Mouse (Mus musculus) midbrain, embryonic 14.5 days (tissue): Measurements from ENCODE around the gene Psg22. TPM values are rescaled to one million over a fixed set of nuclear protein-coding genes. Genes with fewer than 3 reads are reported as not detected.
A peak's percentile ranks its signal among the peaks of the same experiment; 100 is the strongest.
"Not testable (repeated sequence)": the region's sequence is repeated elsewhere in the genome, so short reads cannot be mapped to it uniquely, and the experiment has no call there.

Experiments used
- ATAC-seq: fragments of 200-750 bp; cut with Nextera tagmentation; 2 replicates; pipeline ENCODE4 v1.8.0; 2017; ENCODE audit warnings: moderate number of reproducible peaks, moderate library complexity; ENCODE audit not compliant: low FRiP score, low TSS enrichment
- DNase-seq: peaks from one replicate; pipeline ENCODE4 v3.0.0-alpha.2; 2015
- H3K27ac ChIP-seq: fragments of 300-500 bp; sonication (generic); replicated peaks from 2 replicates; pipeline ENCODE4 v1.5.1; 2014; ENCODE audit warnings: mild to moderate bottlenecking, low read depth, low read length, moderate library complexity
- H3K27me3 ChIP-seq: fragments of 300-500 bp; sonication (generic); 2 replicates; pipeline ENCODE4 v1.6.1; 2014; ENCODE audit warnings: low read length, control low read depth, mixed read lengths; ENCODE audit not compliant: control insufficient read depth, insufficient read depth
- H3K36me3 ChIP-seq: fragments of 300-500 bp; sonication (generic); 2 replicates; pipeline ENCODE4 v1.6.1; 2014; ENCODE audit warnings: low read length, control low read depth; ENCODE audit not compliant: control insufficient read depth, insufficient read depth
- H3K4me1 ChIP-seq: fragments of 300-500 bp; sonication (generic); 2 replicates; pipeline ENCODE4 v1.6.1; 2014; ENCODE audit warnings: mild to moderate bottlenecking, antibody characterized with exemption, low read length, control low read depth; ENCODE audit not compliant: control insufficient read depth, insufficient read depth
- H3K4me2 ChIP-seq: fragments of 300-500 bp; sonication (generic); 2 replicates; pipeline ENCODE4 v1.6.1; 2014; ENCODE audit warnings: mild to moderate bottlenecking, low read length, moderate library complexity
- H3K4me3 ChIP-seq: fragments of 300-500 bp; sonication (generic); replicated peaks from 2 replicates; pipeline ENCODE4 v1.5.1; 2014; ENCODE audit warnings: low read depth, low read length
- H3K9ac ChIP-seq: fragments of 300-500 bp; sonication (generic); replicated peaks from 2 replicates; pipeline ENCODE4 v1.6.1; 2014; ENCODE audit warnings: mild to moderate bottlenecking, low read length, moderate library complexity
- H3K9me3 ChIP-seq: fragments of 300-500 bp; sonication (generic); 2 replicates; pipeline ENCODE4 v1.6.1; 2016; ENCODE audit warnings: low read length, control low read depth, mixed read lengths; ENCODE audit not compliant: control insufficient read depth
- WGBS: fragments of 180-500 bp; shearing (Covaris S2); extraction: QIAGEN DNeasy Blood & Tissue Kit; methylation state at CpG from one replicate; pipeline ENCODE4 v1.1.7; 2014; 5-methylcytosine and 5-hydroxymethylcytosine counted together
- polyA plus RNA-seq: library from polyadenylated mRNA; unstranded; fragments of >200 nt; fragmentation: Nextera tagmentation; extraction: Ambion mirVana; gene quantifications from 2 replicates; pipeline ENCODE4 v1.2.1, GENCODE M21; 2014

The Psg22 gene
- polyA plus RNA-seq: not detected in 2 replicates

DNA sequence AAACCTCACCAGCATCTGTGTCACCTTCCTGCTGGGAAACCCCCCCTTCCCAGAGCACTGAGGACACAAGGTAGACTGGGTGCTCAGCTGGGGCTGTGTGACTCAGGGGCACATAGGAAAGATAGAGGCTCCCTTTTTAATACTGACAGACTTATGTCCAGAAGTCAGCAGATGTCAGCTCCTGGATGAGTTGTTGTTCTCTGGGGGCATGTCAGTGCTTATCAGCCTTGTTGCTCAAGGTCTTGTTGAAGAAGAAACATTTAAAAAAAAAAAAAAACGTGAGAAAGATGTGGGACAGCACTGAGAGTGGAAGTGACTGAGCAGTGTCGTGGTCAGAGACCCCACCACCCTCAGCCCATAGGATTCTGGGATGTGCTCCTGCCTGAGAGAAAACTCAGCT lies at the start of gene Psg22:
Gene Psg22, plus strand, starts transcription at position 301 of the 400 bp plus-strand sequence.
- no peak within 1 kb of the TSS for H3K27ac ChIP-seq
- H3K27me3 ChIP-seq: no peaks in the 10 kb centered on the region
- no peaks in the 10 kb centered on the region for H3K4me1 ChIP-seq
- no peak for ATAC-seq
- H3K4me3 ChIP-seq: no peak within 1 kb of the TSS
- 42% methylated on average over 2 of the region's 2 CpGs for WGBS
- H3K9me3 ChIP-seq: no peaks in the 10 kb centered on the region
- no peak within 1 kb of the TSS for H3K9ac ChIP-seq
- no peaks in the 10 kb centered on the region for H3K36me3 ChIP-seq
- H3K4me2 ChIP-seq: no peak within 1 kb of the TSS
- DNase-seq: no peak

DNA sequence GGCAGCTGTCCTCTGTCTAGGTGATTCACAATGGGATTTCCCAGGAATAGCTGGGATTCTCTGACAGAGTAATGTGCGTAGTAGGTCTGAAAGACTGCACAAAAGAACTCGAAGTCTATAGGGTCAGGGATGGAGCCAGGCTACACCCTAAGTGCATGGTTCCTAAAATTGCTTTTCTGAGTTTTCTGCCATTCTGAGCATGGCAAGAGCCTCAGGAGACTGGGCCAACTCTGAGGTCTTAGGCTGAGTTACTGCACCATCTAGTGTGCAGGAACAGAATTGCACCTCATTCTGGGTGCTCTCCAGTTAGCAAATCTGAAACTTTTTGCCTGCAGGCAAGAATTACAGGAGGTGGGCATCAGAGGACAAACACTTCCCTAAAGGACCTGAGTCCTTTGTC lies 38.1 kb upstream of the Psg22 start:
- DNase-seq: peak; percentile 80
- no peaks in the 10 kb centered on the region for H3K36me3 ChIP-seq
- no peak overlapping the region for H3K27ac ChIP-seq
- no peak overlapping the region for H3K9ac ChIP-seq
- H3K9me3 ChIP-seq: no peaks in the 10 kb centered on the region
- no peak for ATAC-seq
- H3K4me3 ChIP-seq: no peak overlapping the region
- H3K4me2 ChIP-seq: no peak overlapping the region
- no peaks in the 10 kb centered on the region for H3K27me3 ChIP-seq
- 39% methylated on average over 2 of the region's 2 CpGs for WGBS
- no peaks in the 10 kb centered on the region for H3K4me1 ChIP-seq

DNA sequence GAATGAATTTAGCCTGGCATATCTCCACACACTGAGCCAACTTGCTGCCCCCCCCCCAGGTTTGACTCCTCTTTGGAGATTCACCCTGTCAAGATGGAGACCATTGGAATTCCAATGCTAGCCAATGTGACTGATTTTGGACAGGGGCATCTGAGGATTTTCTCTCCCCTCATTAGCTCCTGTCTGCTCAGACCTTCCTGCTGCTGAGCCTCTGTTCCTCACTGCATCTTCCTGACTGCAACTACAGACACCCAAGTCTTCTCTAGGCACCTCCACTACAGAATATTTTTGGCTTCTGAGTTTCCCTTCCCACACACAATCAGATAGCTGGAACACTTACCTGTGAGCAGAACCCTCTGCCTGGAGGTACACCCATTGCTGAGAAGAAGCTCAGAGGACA lies 32.3 kb upstream of the Psg22 start:
- no peaks in the 10 kb centered on the region for H3K4me1 ChIP-seq
- no peak overlapping the region for H3K9ac ChIP-seq
- DNase-seq (no peak), ATAC-seq (no peak)
- H3K27me3 ChIP-seq: no peaks in the 10 kb centered on the region
- H3K9me3 ChIP-seq: no peaks in the 10 kb centered on the region
- no peak overlapping the region for H3K27ac ChIP-seq
- H3K36me3 ChIP-seq: no peaks in the 10 kb centered on the region
- no peak overlapping the region for H3K4me3 ChIP-seq
- no peak overlapping the region for H3K4me2 ChIP-seq

DNA sequence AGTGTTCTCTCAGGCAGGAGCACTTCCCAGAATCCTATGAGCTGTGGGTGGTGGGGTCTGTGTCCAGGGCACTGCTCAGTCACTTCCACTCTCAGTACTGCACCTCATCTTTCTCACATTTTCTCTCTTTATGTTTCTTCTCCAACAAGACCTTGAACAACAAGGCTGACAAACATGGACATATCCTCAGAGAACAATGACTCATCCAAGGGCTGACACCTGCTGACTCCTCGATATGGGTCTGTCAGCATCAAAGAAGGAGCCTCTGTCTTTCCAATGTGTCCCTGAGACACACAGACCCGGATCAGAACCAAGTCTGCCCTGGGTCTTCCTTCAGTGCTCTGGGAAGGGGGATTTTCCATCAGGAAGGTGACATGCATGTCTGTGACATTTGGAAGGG lies 31.8 kb upstream of the Psg22 start, which contains the start of gene Psg20:
Gene Psg20, minus strand, starts transcription at position 101 of the 400 bp plus-strand sequence.
- H3K9me3 ChIP-seq: no peaks in the 10 kb centered on the region
- H3K4me1 ChIP-seq: no peaks in the 10 kb centered on the region
- H3K36me3 ChIP-seq: no peaks in the 10 kb centered on the region
- no peak within 1 kb of the TSS for H3K4me3 ChIP-seq
- no peak within 1 kb of the TSS for H3K27ac ChIP-seq
- no peak within 1 kb of the TSS for H3K4me2 ChIP-seq
- 69% methylated on average over 2 of the region's 2 CpGs for WGBS
- DNase-seq (no peak), ATAC-seq (no peak)
- no peak within 1 kb of the TSS for H3K9ac ChIP-seq
- no peaks in the 10 kb centered on the region for H3K27me3 ChIP-seq

DNA sequence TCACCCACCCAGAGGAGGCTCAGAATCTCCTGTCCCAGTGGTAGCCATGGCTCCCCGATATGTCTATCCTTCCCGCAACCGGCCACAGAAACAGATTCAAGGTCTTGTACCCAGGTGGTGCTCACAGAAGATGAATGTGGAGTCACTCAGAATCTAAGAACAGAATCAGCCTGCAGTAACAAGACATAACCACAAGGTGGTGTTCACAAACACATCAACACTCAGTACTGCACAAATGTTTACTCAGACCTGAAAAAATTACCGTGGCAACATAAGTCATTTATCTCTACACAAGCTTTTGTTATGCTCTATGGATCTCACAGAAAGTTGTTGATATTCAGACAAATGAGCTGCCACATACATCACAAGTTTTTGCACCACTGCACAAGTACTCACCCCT lies 7.6 kb upstream of the Psg22 start:
- not testable (repeated sequence) for H3K9ac ChIP-seq
- DNase-seq: peak; percentile 34

DNA sequence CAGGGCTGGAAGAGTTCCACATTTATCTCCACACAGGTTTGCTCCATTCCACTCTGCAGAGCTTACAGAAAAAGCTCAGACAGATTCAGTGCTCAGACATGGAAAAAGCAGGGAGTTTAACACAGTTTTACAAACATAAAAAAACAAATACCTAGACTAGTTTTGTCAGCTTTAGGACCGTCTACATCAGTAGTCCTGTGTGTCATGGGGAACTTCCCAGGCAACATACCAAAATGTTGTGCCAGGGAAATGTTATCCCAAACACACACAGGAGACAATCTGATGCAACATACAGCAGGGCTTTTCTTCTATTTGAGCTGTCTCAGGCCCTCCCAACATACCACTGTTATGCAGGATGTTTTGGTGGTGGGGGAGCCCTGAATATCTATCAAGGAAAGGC lies 7.0 kb upstream of the Psg22 start:
- 73% methylated on average over 1 of the region's 1 CpGs for WGBS
- Histone ChIP-seq H3K36me3 (no peaks in the 10 kb centered on the region), H3K4me3 (no peak overlapping the region), H3K4me1 (no peaks in the 10 kb centered on the region), H3K27ac (no peak overlapping the region), H3K9me3 (no peaks in the 10 kb centered on the region), H3K4me2 (no peak overlapping the region), H3K27me3 (no peaks in the 10 kb centered on the region), H3K9ac (no peak overlapping the region)
- ATAC-seq (no peak), DNase-seq (no peak)

More for the DNA sequence above, 7.6 kb upstream of the Psg22 start:
- 77% methylated on average over 4 of the region's 4 CpGs for WGBS
- not testable (repeated sequence) for ATAC-seq, H3K4me2 ChIP-seq, H3K27me3 ChIP-seq, H3K4me1 ChIP-seq, H3K4me3 ChIP-seq, H3K9me3 ChIP-seq, H3K27ac ChIP-seq, H3K36me3 ChIP-seq

DNA sequence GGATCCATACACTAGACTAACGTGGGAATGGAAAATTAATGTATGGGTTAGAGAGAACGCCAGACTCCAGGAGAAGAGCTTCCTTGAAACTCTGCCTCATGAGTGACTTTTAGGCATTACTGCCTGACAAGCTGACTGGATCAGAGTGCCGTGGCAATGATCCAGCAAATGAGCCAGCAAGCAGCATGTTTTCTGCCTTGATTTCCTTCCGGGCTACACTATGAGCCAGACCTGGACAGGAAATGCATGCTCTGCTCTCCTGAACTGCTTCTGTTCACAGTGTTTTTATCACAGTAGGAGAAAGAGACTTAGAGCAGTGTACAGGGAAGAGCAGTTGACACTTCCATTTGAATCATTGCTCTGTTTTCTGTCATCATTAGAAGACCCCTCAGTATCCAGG lies 2.3 kb upstream of the Psg22 start:
- no peaks in the 10 kb centered on the region for H3K36me3 ChIP-seq
- H3K9me3 ChIP-seq: no peaks in the 10 kb centered on the region
- DNase-seq (peak; percentile 1), ATAC-seq (no peak)
- H3K4me3 ChIP-seq: no peak overlapping the region
- no peak overlapping the region for H3K9ac ChIP-seq
- H3K27ac ChIP-seq: no peak overlapping the region
- no peak overlapping the region for H3K4me2 ChIP-seq
- no peaks in the 10 kb centered on the region for H3K4me1 ChIP-seq
- WGBS: 56% methylated on average over 4 of the region's 4 CpGs
- H3K27me3 ChIP-seq: no peaks in the 10 kb centered on the region

DNA sequence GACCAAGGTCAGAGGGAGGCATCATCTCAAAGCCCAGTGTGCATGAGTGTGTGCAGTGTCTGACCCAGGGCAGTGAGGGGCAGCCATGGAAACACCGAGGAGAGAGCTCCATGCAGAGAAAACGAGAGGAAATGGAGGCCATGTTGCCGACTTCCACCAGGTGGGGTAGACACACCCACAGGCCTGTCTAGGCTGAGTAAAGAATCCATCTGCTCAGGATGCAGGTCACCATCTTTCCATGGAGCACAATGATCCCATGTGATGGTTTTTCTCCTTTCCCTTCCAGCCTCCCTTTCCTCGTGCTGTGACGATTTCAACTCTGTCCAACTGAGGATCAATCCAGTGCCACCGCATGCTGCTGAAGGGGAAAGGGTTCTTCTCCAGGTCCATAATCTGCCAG lies 6.1 kb downstream of the Psg22 start:
- Histone ChIP-seq H3K27ac (no peak overlapping the region), H3K27me3 (no peaks in the 10 kb centered on the region), H3K9me3 (no peaks in the 10 kb centered on the region), H3K36me3 (no peaks in the 10 kb centered on the region), H3K4me2 (no peak overlapping the region), H3K4me3 (no peak overlapping the region), H3K4me1 (no peaks in the 10 kb centered on the region), H3K9ac (no peak overlapping the region)
- ATAC-seq (no peak), DNase-seq (no peak)
- WGBS: 84% methylated on average over 6 of the region's 6 CpGs

DNA sequence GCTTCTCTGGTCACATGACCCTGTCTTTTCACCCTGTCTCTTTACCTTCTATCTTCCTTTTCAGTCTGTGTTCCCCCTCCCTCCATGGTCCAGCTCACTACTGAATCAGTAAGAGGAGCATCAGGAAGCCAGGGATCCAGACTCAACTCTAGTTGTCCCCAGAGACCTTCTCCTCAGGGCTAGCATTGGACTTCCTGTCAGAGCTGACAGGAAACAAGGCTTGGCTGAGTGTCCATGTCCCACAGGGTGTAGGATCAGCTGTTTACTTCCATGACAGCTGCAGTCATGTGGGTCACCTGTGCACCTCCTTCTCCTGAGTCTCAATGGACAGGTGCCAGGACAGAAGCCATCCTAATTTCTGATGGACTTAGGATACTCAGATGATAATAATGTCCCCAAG lies 8.0 kb downstream of the Psg22 start:
- H3K36me3 ChIP-seq, H3K4me2 ChIP-seq, H3K4me3 ChIP-seq, H3K4me1 ChIP-seq, H3K27ac ChIP-seq, DNase-seq, H3K9me3 ChIP-seq, H3K27me3 ChIP-seq, H3K9ac ChIP-seq, ATAC-seq: not testable (repeated sequence)
